Mouse (Mus musculus) cerebellum, adult 9-11 months (tissue): ENCODE data around the gene Noto.

Source experiments
- DNase-seq: peaks from one replicate; pipeline ENCODE4 v3.0.0; 2022

Noto gene

GRCm38 (mm10) chr6:85478416-85478815 is 54.7 kb downstream of the Noto start:
- DNase-seq, result no peak
